Mouse (Mus musculus): ENCODE data around the gene Trp53tg5. TPM values are rescaled to one million over a fixed set of nuclear protein-coding genes. Genes with fewer than 3 reads are reported as not detected.
A peak's percentile ranks its signal among the peaks of the same experiment; 100 is the strongest.

Trp53tg5 gene
- not detected for total RNA-seq (2021)
- long read RNA-seq, experiment 1: 0 reads
- long read RNA-seq, experiment 2: 0 reads

GRCm38 (mm10) chr2:164473624-164474023 lies at the start of gene Trp53tg5:
Gene Trp53tg5, minus strand, starts transcription at chr2:164473724.
- DNase-seq (ENCODE audit: low spot score in 2 of 2): no peak

GRCm38 (mm10) chr2:164522280-164522679 lies 48.8 kb upstream of the Trp53tg5 start:
- DNase-seq (ENCODE audit: low spot score in 2 of 2): no peak

- no peak for DNase-seq (ENCODE audit: low spot score in 2 of 2)
These were observed 48.3 kb upstream of the Trp53tg5 start for GRCm38 (mm10) chr2:164521841-164522240.

- DNase-seq (ENCODE audit: low spot score in 2 of 2): no peak
These were observed 47.3 kb upstream of the Trp53tg5 start for GRCm38 (mm10) chr2:164520782-164521181.

- DNase-seq (ENCODE audit: low spot score in 2 of 2): no peak
These were observed 45.6 kb upstream of the Trp53tg5 start for GRCm38 (mm10) chr2:164519171-164519526.

DNA sequence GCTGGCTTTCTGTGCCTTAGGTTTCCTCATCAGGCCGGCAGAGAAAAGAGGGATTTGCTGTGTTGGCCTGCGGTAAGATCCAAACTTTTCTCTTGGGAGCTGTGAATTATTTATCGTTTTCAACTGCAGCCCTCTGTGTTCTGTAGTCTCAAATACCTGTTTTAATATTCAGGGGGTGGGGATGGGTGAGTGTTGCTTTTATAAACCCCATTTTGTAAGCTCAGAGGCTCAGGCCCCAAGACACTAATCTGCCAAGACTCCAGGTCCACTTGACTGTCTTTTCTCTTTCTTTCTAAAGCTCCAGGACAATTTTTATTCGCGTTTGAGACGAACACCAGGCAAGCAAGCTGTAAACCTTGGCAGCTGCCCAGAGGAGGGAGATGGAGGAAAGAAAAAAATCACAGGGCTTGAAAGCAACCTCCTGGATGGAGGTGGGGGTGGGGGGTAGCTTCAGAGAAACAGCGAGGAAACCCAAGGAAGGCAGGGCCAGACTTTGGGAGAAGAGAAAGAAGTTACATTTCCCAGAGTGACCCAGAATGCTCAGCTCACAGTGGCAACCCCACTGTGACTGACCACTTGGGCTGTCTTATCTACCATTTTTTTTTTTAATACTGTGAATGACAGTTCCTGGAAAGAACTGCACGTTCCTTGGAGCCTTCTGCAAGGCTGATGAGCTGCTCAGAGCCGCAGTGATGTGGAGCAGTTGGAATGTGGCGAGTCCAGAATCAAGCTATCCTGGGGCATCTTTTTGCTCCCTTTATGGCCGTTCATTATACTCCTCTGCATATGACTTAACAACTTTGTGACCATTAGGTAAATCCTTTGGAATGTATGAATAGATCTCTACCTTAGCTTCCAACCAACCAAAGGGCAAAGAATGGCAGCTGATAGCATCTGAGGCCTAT lies 45.0 kb upstream of the Trp53tg5 start:
- no peak for DNase-seq (ENCODE audit: low spot score in 2 of 2)

- peak; percentile 35 to 58 for DNase-seq (ENCODE audit: low spot score in 2 of 2)
These were observed 44.1 kb upstream of the Trp53tg5 start for GRCm38 (mm10) chr2:164517485-164518221.

DNA sequence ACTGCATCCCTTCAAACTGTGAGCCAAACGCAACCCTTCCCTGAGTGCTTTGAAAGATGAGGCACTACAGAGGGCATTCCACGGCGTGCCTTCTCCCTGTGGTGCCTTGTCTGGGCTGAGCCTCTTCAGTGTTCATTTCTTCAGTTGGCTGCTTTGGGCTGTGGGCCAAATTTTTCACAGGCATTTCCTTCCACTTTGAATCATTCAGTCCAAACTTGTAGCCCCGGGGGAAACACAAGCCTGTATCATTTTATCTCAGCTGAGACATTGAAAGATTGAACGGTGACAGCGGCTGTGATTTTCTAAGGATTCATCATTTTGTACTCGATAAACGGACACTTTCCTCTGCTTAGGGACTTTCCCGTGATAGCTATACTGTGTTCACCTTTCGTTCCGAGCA lies 43.1 kb upstream of the Trp53tg5 start:
- DNase-seq (ENCODE audit: low spot score in 2 of 2): no peak

DNA sequence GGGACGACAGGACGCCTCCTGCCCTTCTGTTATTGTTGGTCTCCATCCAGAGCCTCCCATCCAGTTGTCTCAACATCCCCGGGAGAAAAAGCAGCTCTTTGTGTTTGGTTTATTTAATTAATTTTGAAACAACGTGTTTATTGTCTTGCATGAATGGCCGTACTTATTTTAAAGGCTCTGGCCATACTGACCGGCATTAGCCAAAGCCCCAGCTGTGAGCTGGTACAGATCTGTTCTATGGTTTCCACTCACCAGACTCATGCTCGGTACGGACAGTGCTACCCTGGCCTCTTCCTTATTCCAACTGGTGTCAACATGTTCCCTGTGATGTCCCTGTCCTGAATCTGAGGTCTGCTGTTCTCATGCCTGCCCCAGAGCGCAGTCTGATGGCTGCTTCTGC lies 42.4 kb upstream of the Trp53tg5 start:
- no peak for DNase-seq (ENCODE audit: low spot score in 2 of 2)

GRCm38 (mm10) chr2:164514916-164515315 lies 41.4 kb upstream of the Trp53tg5 start:
- DNase-seq (ENCODE audit: low spot score in 2 of 2): no peak

DNA sequence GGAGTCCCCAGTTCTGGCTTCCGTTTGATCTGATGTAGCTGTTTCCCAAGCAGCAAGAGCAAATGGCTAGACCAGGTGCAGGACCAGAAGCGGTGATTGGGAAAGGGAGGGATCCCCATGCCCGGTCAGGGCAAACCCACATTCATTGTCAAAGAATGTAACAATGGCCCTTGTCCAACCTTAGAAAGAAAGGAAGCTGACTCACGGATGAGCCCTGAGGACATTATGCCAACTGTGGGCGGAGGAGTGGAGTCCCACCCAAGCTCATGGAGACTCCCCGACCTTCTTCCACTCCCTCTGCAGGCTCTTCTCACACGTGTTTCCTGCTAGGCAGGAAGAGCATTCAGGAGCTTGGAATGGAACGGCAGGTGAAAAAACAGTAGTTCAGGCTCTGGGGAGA lies 39.9 kb upstream of the Trp53tg5 start:
- no peak for DNase-seq (ENCODE audit: low spot score in 2 of 2)

GRCm38 (mm10) chr2:164512121-164512909 lies 38.8 kb upstream of the Trp53tg5 start:
- DNase-seq (ENCODE audit: low spot score in 2 of 2): no peak

GRCm38 (mm10) chr2:164510621-164511190 lies 37.2 kb upstream of the Trp53tg5 start:
- DNase-seq (ENCODE audit: low spot score in 2 of 2): no peak

GRCm38 (mm10) chr2:164507811-164508210 lies 34.3 kb upstream of the Trp53tg5 start:
- no peak for DNase-seq (ENCODE audit: low spot score in 2 of 2)

GRCm38 (mm10) chr2:164505619-164506347 lies 32.3 kb upstream of the Trp53tg5 start:
- no peak for DNase-seq (ENCODE audit: low spot score in 2 of 2)

DNA sequence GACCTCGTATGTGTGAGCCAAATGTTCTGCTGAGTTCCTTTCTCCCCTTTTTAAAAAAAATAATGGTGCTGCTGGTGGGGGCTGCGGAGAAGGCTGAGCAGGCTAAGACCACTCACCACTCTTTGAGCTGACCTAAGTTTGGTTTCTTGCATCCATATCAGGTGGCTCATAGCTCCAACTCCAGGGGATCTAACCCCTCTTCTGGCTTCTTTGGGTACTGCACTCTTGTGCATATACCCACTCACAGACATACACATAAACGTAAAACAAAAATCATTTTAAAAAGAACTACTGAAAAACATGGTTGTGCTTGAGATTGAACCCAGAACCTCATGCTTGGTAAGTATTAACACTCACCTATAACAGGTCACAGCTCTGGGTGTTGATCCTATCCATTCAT lies 31.4 kb upstream of the Trp53tg5 start:
- no peak for DNase-seq (ENCODE audit: low spot score in 2 of 2)

DNA sequence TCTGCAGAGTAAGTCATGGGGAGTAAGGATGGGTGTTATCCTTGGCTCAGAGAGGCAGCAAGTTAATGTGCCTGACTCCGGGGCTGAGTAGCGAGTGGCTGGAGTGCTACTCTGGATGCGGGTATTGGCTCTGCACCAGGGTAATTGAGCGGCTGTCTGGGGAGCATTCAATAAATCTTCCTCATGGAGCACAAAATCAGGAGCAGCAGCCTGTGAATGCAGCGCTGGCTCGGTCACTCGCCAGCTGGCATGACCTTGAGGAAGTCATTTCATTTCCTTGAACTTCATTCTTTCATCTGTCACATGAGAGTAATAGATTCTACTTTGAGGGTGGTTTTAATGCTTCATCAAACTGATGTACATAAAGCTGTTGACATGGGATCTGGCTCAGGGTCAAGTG lies 27.0 kb upstream of the Trp53tg5 start:
- no peak for DNase-seq (ENCODE audit: low spot score in 2 of 2)

- DNase-seq (ENCODE audit: low spot score in 2 of 2): no peak
These were observed 25.8 kb upstream of the Trp53tg5 start for GRCm38 (mm10) chr2:164499317-164499716.

DNA sequence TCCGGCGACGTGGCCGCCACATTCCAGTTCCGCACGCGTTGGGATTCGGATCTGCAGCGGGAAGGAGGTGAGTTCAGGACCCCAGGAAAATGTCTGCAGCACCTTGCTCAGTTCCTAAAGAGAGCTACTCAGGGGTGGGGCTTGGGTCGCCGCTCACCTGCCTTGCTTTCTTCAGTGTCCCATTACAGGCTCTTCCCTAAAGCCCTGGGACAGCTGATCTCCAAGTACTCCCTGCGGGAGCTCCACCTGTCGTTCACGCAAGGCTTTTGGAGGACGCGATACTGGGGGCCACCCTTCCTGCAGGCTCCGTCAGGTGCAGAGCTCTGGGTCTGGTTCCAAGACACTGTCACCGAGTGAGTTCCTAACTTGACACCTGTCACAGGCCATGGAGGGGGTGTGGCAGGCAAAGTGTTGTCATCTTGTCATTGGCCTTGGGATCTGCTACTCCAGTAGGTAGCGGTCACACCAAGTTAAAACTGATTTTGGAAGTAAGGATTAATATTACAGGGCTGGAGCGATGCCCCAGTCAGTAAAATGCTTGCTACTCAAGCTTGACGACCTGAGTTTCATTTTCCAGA lies 24.3 kb upstream of the Trp53tg5 start:
- no peak for DNase-seq (ENCODE audit: low spot score in 2 of 2)

All from layer of hippocampus, postnatal 14 days (tissue).